Mouse (Mus musculus) right cerebral cortex, postnatal 36 days (tissue): ENCODE data around the gene Rora.

Experiments
- DNase-seq, 2 experiments: peaks; one replicate each; pipeline ENCODE4 v3.0.0; 2022; ENCODE audit warnings: low spot score in 2 of 2, mixed read lengths in 1 of 2

Rora gene

GRCm38 (mm10) chr9:69336063-69336462, 682.5 kb downstream of the Rora start:
- DNase-seq: no peak

- DNase-seq: no peak
Measured at GRCm38 (mm10) chr9:69339199-69339598, 685.6 kb downstream of the Rora start.

- no peak for DNase-seq
Measured at GRCm38 (mm10) chr9:69339829-69340228, 686.2 kb downstream of the Rora start.

- no peak for DNase-seq
Measured at GRCm38 (mm10) chr9:69340421-69340820, 686.8 kb downstream of the Rora start.

DNA sequence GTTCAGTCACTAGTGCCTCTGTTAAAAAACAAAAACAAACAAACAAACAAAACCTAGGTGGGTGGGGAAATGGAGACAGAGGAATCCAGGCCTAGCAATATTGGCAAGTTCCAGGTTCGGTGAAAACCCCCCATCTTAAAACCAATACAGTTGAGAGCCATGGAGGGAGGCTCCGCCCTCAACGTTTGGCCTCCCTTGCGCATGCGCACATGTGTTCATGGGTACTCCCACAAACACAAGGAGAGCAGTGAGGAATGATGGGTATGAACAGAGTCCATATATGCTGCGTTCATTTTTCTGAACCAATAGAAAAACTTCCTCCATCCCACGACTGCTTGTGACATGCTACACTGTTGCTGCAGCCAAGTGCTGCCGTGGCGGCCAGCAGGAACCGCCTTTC, 690.3 kb downstream of the Rora start:
- no peak for DNase-seq

GRCm38 (mm10) chr9:69345550-69345949, 692.0 kb downstream of the Rora start:
- DNase-seq: no peak

DNA sequence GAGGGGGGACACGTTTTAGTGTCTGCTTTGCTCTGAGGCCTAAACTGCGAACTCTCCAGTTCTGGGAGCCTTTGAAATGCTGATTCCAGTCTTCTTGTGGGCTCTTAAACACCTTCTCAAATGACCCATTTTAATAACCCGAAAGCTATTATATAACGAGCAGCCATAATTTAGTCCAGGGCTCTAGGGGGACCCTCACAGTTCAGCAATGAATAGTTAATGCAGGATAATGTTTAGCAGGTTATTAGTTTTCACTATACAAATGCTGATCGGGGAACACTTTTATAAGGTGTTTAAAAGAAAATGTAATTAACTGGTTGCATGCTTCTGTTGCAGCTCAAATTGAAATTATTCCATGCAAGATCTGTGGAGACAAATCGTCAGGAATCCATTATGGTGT, 694.2 kb downstream of the Rora start:
- DNase-seq: no peak

DNA sequence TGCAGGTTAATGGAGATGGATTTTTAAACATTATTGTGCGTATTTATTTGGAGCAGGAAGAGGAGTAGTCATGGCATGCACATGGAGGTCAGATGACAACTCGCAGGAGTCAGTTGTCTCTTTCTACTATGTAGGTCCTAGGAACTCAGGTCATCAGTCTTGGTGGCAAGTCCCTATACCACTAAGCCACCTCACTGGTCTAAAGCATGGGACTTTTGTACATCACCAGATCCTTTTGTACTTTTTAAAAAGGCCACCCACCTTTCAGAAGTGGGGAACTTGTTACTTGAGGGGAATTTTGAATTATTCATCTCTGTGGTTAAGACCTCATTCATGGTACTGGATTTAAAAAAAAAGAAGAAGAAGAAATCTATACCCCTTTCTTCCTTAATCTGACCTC, 696.0 kb downstream of the Rora start:
- no peak for DNase-seq

GRCm38 (mm10) chr9:69354228-69354627, 700.6 kb downstream of the Rora start:
- no peak for DNase-seq

- DNase-seq: peak; percentile 20 to 37
Measured at GRCm38 (mm10) chr9:69357834-69358233, 704.2 kb downstream of the Rora start.

GRCm38 (mm10) chr9:69358797-69359196, 705.2 kb downstream of the Rora start:
- no peak for DNase-seq

- no peak for DNase-seq
Measured at GRCm38 (mm10) chr9:69361951-69362445, 708.4 kb downstream of the Rora start.

DNA sequence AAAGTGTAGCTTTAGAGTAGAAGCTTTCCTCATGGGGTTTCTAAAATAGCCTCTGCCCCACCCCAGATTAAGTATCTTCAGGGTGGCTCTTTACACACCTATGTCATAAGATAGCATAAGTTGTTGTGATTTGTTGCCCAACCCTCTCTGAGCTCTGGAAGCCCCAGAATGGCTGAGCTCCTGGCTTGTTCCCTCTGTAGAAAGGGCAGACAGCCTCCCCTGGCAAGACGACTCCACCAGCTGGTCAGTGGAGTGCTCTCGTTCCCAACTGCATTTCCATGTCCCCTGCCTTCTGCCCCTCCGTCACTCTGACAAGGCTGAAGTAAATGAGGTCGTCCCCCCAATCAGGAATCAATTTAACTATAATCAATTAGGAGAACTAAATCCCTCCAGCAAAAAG, 709.2 kb downstream of the Rora start:
- DNase-seq: no peak

DNA sequence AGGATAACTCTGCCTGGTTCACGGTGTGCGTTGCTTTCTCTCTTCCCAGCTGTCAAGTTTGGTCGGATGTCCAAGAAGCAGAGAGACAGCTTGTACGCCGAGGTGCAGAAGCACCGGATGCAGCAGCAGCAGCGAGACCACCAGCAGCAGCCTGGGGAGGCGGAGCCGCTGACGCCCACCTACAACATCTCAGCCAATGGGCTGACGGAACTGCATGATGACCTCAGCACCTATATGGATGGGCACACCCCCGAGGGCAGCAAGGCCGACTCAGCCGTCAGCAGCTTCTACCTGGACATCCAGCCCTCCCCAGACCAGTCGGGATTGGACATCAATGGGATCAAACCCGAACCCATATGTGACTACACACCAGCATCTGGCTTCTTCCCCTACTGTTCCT, 710.5 kb downstream of the Rora start:
- DNase-seq: no peak

- no peak for DNase-seq
Measured at GRCm38 (mm10) chr9:69367055-69367454, 713.5 kb downstream of the Rora start.

- DNase-seq: peak in 1 of 2 experiments; percentile 37
Measured at GRCm38 (mm10) chr9:69368071-69368470, 714.5 kb downstream of the Rora start.

- no peak for DNase-seq
Measured at GRCm38 (mm10) chr9:69371046-69371724, 717.6 kb downstream of the Rora start.

GRCm38 (mm10) chr9:69372871-69373270, 719.3 kb downstream of the Rora start:
- peak in 1 of 2 experiments; percentile 34 for DNase-seq

DNA sequence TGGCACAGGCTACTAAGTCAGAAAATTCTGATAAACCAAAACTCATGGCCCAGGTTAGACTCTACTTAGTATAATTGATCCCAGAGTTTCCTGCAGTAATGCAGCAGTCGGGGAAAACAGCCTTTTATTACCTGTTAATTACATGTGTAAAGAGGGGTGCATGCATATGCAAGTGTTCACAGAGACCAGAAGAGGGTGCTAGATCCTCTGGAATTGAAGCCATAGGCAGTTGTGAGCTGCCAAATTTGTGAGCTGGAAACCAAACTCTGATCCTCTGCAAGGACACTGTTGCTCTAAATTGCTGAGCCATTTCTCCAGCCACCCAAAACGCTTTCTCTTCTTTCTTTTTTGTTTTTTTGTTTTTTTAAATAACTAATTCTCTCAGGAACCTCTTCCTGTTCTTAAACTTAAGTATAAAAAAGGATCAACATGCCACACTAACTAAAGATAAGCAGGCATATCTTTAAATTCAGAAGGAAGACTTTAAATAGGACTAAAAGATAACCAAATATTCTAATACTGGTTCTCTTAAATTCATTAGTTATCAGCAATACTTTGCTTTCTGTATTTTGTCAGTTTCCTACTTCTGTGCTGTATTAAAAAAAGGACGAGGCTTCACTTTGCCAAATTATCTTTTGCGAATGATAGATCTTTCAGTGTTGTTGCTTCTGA, 723.5 kb downstream of the Rora start:
- no peak for DNase-seq

- no peak for DNase-seq
Measured at GRCm38 (mm10) chr9:69377654-69378045, 724.1 kb downstream of the Rora start.

DNA sequence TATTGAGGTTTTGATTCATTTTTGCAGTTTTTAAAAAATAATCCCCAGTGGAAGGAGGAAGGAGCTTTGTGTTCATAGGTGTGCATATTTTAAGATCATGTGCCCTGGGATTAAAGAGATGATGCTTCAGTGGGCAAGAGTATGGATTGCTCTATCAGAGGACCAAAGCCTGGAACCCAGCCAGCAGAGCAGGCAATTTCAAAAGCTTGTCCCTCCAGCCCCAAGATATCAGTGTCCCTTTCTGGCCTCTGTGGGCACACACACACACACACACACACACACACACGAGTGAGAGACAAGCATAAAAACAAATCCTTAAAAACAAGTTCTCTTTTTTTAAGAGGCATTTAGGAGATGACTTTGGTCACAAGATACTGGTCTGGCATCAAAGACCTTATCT, 727.0 kb downstream of the Rora start:
- DNase-seq: no peak

DNA sequence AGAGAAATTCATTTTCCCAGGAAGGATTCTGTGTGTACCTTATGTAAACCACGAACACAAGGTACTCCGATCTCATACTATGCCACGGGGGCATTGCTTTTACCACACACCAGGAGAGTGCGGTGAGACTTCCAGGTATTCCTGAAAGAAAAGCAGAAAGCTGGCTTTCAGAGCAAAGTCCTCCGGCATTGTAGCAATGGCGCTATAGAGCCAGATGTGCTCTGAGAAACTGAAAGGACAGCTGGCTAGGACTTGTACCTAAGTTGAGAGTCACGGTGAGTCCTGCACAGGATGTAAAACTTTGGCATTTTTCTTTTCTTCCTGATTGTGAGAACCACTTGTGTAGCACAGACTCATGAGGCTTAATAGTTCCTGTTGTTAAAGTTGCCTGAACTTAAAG, 728.2 kb downstream of the Rora start:
- DNase-seq: no peak

- no peak for DNase-seq
Measured at GRCm38 (mm10) chr9:69384475-69384874, 730.9 kb downstream of the Rora start.
